ENCODE assay signal across 8 mouse cellular contexts in genomic region chr13:114387521-114388171, GRCm38 (mm10). TPM values are rescaled to one million over a fixed set of nuclear protein-coding genes. Genes with fewer than 3 reads are reported as not detected.
DNase-seq lines count a peak whose midpoint lies in the region; ATAC-seq and TF ChIP-seq lines count a peak whose summit lies in the region.

No protein-coding gene starts in this region.

- peaks cover 0 to 5% of the 10 kb centered on the region in 2 experiments; a peak in 2 of 4 replicates for H3K4me1 ChIP-seq in CH12.LX (ENCODE audit: control insufficient read depth in 1 of 2, insufficient read depth in 2 of 2)
- peaks cover 10% of the 10 kb centered on the region for H3K4me1 ChIP-seq in forebrain, embryonic 12.5 days
- H3K4me1 ChIP-seq in heart, postnatal 0 days (ENCODE audit: control insufficient read depth, insufficient read depth) = peaks cover 8% of the 10 kb centered on the region
- H3K4me1 ChIP-seq in liver, embryonic 16.5 days (ENCODE audit: control insufficient read depth, low read depth, low read length) = peaks cover 4% of the 10 kb centered on the region
- H3K4me1 ChIP-seq in neural tube, embryonic 13.5 days (replicated peaks) = peaks cover 13% of the 10 kb centered on the region
- peaks cover 2% of the 10 kb centered on the region; the same call in 1 of the 2 replicates for H3K4me1 ChIP-seq in testis, adult 2 months (ENCODE audit: control insufficient read depth, insufficient read depth, low read length)

- in situ Hi-C loops in CH12.LX (cut with MboI; ENCODE audit: low pct_ligation_motif_present, low pct_unique_long_range_greater_than_20kb, low sequenced_read_pairs) = no loop called here

- peak overlapping the region; percentile 28; the same call in 1 of the 2 replicates for H3K27ac ChIP-seq in CH12.LX (ENCODE audit: insufficient read depth, low read depth)
- H3K27ac ChIP-seq in forebrain, embryonic 12.5 days = peak overlapping the region; percentile 84
- peak overlapping the region; percentile 82 for H3K27ac ChIP-seq in heart, postnatal 0 days (ENCODE audit: low read depth)
- H3K27ac ChIP-seq in liver, embryonic 16.5 days (ENCODE audit: low read length) = 0 out of 2 replicates have a peak overlapping the region, but pooled peaks have one; percentile 33
- peak overlapping the region; percentile 93 for H3K27ac ChIP-seq in neural tube, embryonic 13.5 days (replicated peaks)
- peak overlapping the region; percentile 80 for H3K27ac ChIP-seq in testis, adult 2 months (ENCODE audit: control insufficient read depth, insufficient read depth, low read depth, low read length)

- under 1% methylated on average over 37 of the region's 37 CpGs for WGBS in forebrain, embryonic 12.5 days
- WGBS in heart, postnatal 0 days = under 1% methylated on average over 37 of the region's 37 CpGs
- under 1% methylated on average over 37 of the region's 37 CpGs for WGBS in liver, embryonic 16.5 days (ENCODE audit: insufficient replicate concordance)
- under 1% methylated on average over 37 of the region's 37 CpGs for WGBS in neural tube, embryonic 13.5 days

- H3K9me3 ChIP-seq in CH12.LX (replicated peaks; ENCODE audit: low read length) = no peaks in the 10 kb centered on the region
- no peaks in the 10 kb centered on the region for H3K9me3 ChIP-seq in forebrain, embryonic 12.5 days
- H3K9me3 ChIP-seq in heart, postnatal 0 days (replicated peaks; ENCODE audit: control insufficient read depth, low read length) = no peaks in the 10 kb centered on the region
- H3K9me3 ChIP-seq in liver, embryonic 16.5 days (replicated peaks; ENCODE audit: control insufficient read depth, low read length) = no peaks in the 10 kb centered on the region
- no peaks in the 10 kb centered on the region for H3K9me3 ChIP-seq in neural tube, embryonic 13.5 days

- TF ChIP-seq RAD21 in CH12.LX (IDR thresholded peaks at IDR 0.05; ENCODE audit: low read depth, low read length) = no peak

- H3K4me2 ChIP-seq in CH12.LX (ENCODE audit: insufficient read depth, low read depth, poor library complexity, severe bottlenecking) = peak overlapping the region; percentile 98; the same call in 1 of the 2 replicates
- H3K4me2 ChIP-seq in forebrain, embryonic 12.5 days = peak overlapping the region; percentile 83
- peak overlapping the region; percentile 71 for H3K4me2 ChIP-seq in heart, postnatal 0 days (ENCODE audit: low read depth, low read length)
- H3K4me2 ChIP-seq in liver, embryonic 16.5 days (ENCODE audit: low read depth, low read length) = peak overlapping the region; percentile 56
- peak overlapping the region; percentile 81 for H3K4me2 ChIP-seq in neural tube, embryonic 13.5 days

- peaks cover 22% of the 10 kb centered on the region for H3K79me2 ChIP-seq in CH12.LX (replicated peaks; ENCODE audit: control insufficient read depth, extremely low read depth, insufficient read depth, poor library complexity, severe bottlenecking)

- dilution Hi-C loops in CH12.LX (cut with MboI; ENCODE audit: extremely low pct_ligation_motif_present, extremely low pct_unique_long_range_greater_than_20kb, low sequenced_read_pairs) = no loop called here

- peak; percentile 82 for DNase-seq in CH12.LX (ENCODE audit: extremely low read depth)
- peak; percentile 86 for DNase-seq in c-Kit-positive CD71-positive TER-119-negative erythroid progenitor cells, embryonic 14.5 days (ENCODE audit: low read depth)
- DNase-seq in heart, postnatal 0 days (ENCODE audit: low spot score) = peak; percentile 79
- DNase-seq in kidney, postnatal 4 days = peak; percentile 97 to 98

- peaks cover 3% of the 10 kb centered on the region for H3K27me3 ChIP-seq in CH12.LX (replicated peaks)
- no peaks in the 10 kb centered on the region for H3K27me3 ChIP-seq in forebrain, embryonic 12.5 days
- H3K27me3 ChIP-seq in heart, postnatal 0 days (ENCODE audit: control insufficient read depth, insufficient read depth, low read length) = no peaks in the 10 kb centered on the region
- H3K27me3 ChIP-seq in liver, embryonic 16.5 days (ENCODE audit: control insufficient read depth, insufficient read depth, low read depth, low read length) = no peaks in the 10 kb centered on the region
- H3K27me3 ChIP-seq in neural tube, embryonic 13.5 days = no peaks in the 10 kb centered on the region
- H3K27me3 ChIP-seq in testis, adult 2 months (ENCODE audit: control insufficient read depth, insufficient read depth, low read length) = no peaks in the 10 kb centered on the region

- no peak for TF ChIP-seq CTCF in CH12.LX (conservative IDR thresholded peaks at IDR 0.05 in 1 of 2, IDR thresholded peaks at IDR 0.05 in 1 of 2; ENCODE audit: low read depth in 2 of 2, low read length in 2 of 2)
- no peak for TF ChIP-seq CTCF in heart, postnatal 0 days (IDR thresholded peaks at IDR 0.05; ENCODE audit: low read depth)
- TF ChIP-seq CTCF in testis, adult 2 months (IDR thresholded peaks at IDR 0.05; ENCODE audit: control insufficient read depth, insufficient read depth, insufficient replicate concordance, low read depth, low read length) = no peak

- TF ChIP-seq POLR2A in CH12.LX (IDR thresholded peaks at IDR 0.05; ENCODE audit: low read depth, low read length) = peak; percentile 86
- TF ChIP-seq POLR2A in testis, adult 2 months (IDR thresholded peaks at IDR 0.05; ENCODE audit: control insufficient read depth, low read depth, low read length) = peak; percentile 87; the same call in 1 of the 2 replicates

- H3K4me3 ChIP-seq in CH12.LX (replicated peaks in 1 of 3; ENCODE audit: low read depth in 2 of 3, low read length in 2 of 3, poor library complexity in 1 of 3) = peak overlapping the region; percentile 95 to 99 (median 97)
- H3K4me3 ChIP-seq in forebrain, embryonic 12.5 days (replicated peaks) = peak overlapping the region; percentile 74
- H3K4me3 ChIP-seq in heart, postnatal 0 days (ENCODE audit: low read depth, low read length) = peak overlapping the region; percentile 93
- H3K4me3 ChIP-seq in liver, embryonic 16.5 days (ENCODE audit: low read depth, low read length) = peak overlapping the region; percentile 86
- peak overlapping the region; percentile 81 for H3K4me3 ChIP-seq in neural tube, embryonic 13.5 days
- peak overlapping the region; percentile 93 for H3K4me3 ChIP-seq in testis, adult 2 months (ENCODE audit: control insufficient read depth, low read depth, low read length)

- H3K36me3 ChIP-seq in CH12.LX (replicated peaks in 1 of 2; ENCODE audit: control insufficient read depth in 1 of 2, insufficient read depth in 1 of 2, low read length in 1 of 2) = peaks cover 0 to 3% of the 10 kb centered on the region in 2 experiments
- peaks cover 4% of the 10 kb centered on the region; the same call in 1 of the 2 replicates for H3K36me3 ChIP-seq in forebrain, embryonic 12.5 days (replicated peaks)
- H3K36me3 ChIP-seq in heart, postnatal 0 days (replicated peaks; ENCODE audit: control insufficient read depth, insufficient read depth, low read length) = 0 out of 2 replicates have a peak, but pooled peaks cover 3% of the 10 kb centered on the region
- H3K36me3 ChIP-seq in liver, embryonic 16.5 days (ENCODE audit: control insufficient read depth, insufficient read depth) = no peaks in the 10 kb centered on the region
- peaks cover 10% of the 10 kb centered on the region; the same call in 1 of the 2 replicates for H3K36me3 ChIP-seq in neural tube, embryonic 13.5 days
- H3K36me3 ChIP-seq in testis, adult 2 months (ENCODE audit: control insufficient read depth, insufficient read depth, low read length) = no peaks in the 10 kb centered on the region

- peak; percentile 92 for ATAC-seq in forebrain, embryonic 12.5 days (ENCODE audit: low FRiP score)
- ATAC-seq in heart, postnatal 0 days (ENCODE audit: insufficient read depth, low read depth) = peak; percentile 89
- ATAC-seq in liver, embryonic 16.5 days (ENCODE audit: low read depth) = peak; percentile 87
- peak; percentile 93 for ATAC-seq in neural tube, embryonic 13.5 days (ENCODE audit: low read depth)

- H3K9ac ChIP-seq in CH12.LX (ENCODE audit: insufficient read depth, low read depth) = peak overlapping the region; percentile 91
- peak overlapping the region; percentile 86 for H3K9ac ChIP-seq in forebrain, embryonic 12.5 days
- peak overlapping the region; percentile 85 for H3K9ac ChIP-seq in heart, postnatal 0 days (replicated peaks; ENCODE audit: low read depth, low read length)
- H3K9ac ChIP-seq in liver, embryonic 16.5 days (ENCODE audit: low read depth, low read length) = peak overlapping the region; percentile 80
- H3K9ac ChIP-seq in neural tube, embryonic 13.5 days = peak overlapping the region; percentile 92

- no peak for TF ChIP-seq EP300 in CH12.LX (IDR thresholded peaks at IDR 0.05; ENCODE audit: low read length)
- TF ChIP-seq EP300 in heart, postnatal 0 days (IDR thresholded peaks at IDR 0.05; ENCODE audit: low read depth) = no peak; the same call in 1 of the 2 replicates

TF ChIP-seq in CH12.LX, 34 proteins besides CTCF, POLR2A, EP300 and RAD21 (continues in another document):
- no peak for TF ChIP-seq CHD1 (IDR thresholded peaks at IDR 0.05; ENCODE audit: low read depth, low read length)
- peak; percentile 48 for TF ChIP-seq NRF1 (IDR thresholded peaks at IDR 0.05; ENCODE audit: low read depth, low read length)
- peak; percentile 93 for TF ChIP-seq SIN3A (IDR thresholded peaks at IDR 0.05; ENCODE audit: low read length)
- TF ChIP-seq JUND (conservative IDR thresholded peaks at IDR 0.05; ENCODE audit: low read depth, low read length) = no peak
- TF ChIP-seq MYC (IDR thresholded peaks at IDR 0.05; ENCODE audit: low read depth, low read length) = 0 out of 2 replicates have a peak, but pooled peaks have one; percentile 63
- TF ChIP-seq MXI1 (IDR thresholded peaks at IDR 0.05; ENCODE audit: low read depth, low read length) = peak; percentile 67; the same call in 1 of the 2 replicates
- peak; percentile 53; the same call in 1 of the 2 replicates for TF ChIP-seq ZMIZ1 (IDR thresholded peaks at IDR 0.05; ENCODE audit: low read depth, low read length)
- peak; percentile 66; the same call in 1 of the 2 replicates for TF ChIP-seq KAT2A (IDR thresholded peaks at IDR 0.05; ENCODE audit: insufficient replicate concordance, low read length)
- no peak for TF ChIP-seq USF1 (IDR thresholded peaks at IDR 0.05; ENCODE audit: low read depth, low read length)
- TF ChIP-seq MAX (IDR thresholded peaks at IDR 0.05; ENCODE audit: low read length) = peak; percentile 86
- peak; percentile 80 for TF ChIP-seq ELF1 (IDR thresholded peaks at IDR 0.05; ENCODE audit: low read depth, low read length)

RNA-seq across cellular contexts. Expression of gene Ndufs4, which starts 0.4 kb away (rescaled TPM):
- total RNA-seq in CH12.LX (2012; rRNA removed) (218 and 247 TPM in 2 replicates), CH12.LX (2014; rRNA removed) (108 and 125 TPM in 2 replicates)
- 113 and 120 TPM in 2 replicates for polyA plus RNA-seq in CH12.LX (2012; ENCODE audit: insufficient read length, low read depth)
- polyA plus RNA-seq in forebrain, embryonic 12.5 days (2016; fragmentation: Nextera tagmentation; extraction: Ambion mirVana) = 307 and 317 TPM in 2 replicates
- 144 and 150 TPM in 2 replicates for total RNA-seq in heart, postnatal 0 days (2014; rRNA removed; ENCODE audit: low replicate concordance)
- 717 and 743 TPM in 2 replicates for polyA plus RNA-seq in heart, postnatal 0 days (2015; fragmentation: Nextera tagmentation; extraction: Ambion mirVana)
- 127 and 133 TPM in 2 replicates for polyA plus RNA-seq in liver, embryonic 16.5 days (2015; fragmentation: Nextera tagmentation; extraction: Ambion mirVana)
- 392 and 420 TPM in 2 replicates for polyA plus RNA-seq in neural tube, embryonic 13.5 days (2015; fragmentation: Nextera tagmentation; extraction: Ambion mirVana)
- 48.6 and 49.3 TPM in 2 replicates for polyA plus RNA-seq in testis, adult 2 months (2012; rRNA removed)

Comparison
In these comparisons a context has a peak if more than half of its experiments do, and no peak if none do; other contexts are left out.
1. Peak in every context shown above with its lines: DNase-seq, ATAC-seq, H3K4me3 ChIP-seq and H3K27ac ChIP-seq.
2. H3K27ac ChIP-seq: peak in every context shown above with its lines; median percentile 93 in neural tube, embryonic 13.5 days; 84 in forebrain, embryonic 12.5 days; 82 in heart, postnatal 0 days; 80 in testis, adult 2 months; 33 in liver, embryonic 16.5 days; 28 in CH12.LX.